Mouse (Mus musculus): ENCODE results near the gene Slc19a2.

DNA sequence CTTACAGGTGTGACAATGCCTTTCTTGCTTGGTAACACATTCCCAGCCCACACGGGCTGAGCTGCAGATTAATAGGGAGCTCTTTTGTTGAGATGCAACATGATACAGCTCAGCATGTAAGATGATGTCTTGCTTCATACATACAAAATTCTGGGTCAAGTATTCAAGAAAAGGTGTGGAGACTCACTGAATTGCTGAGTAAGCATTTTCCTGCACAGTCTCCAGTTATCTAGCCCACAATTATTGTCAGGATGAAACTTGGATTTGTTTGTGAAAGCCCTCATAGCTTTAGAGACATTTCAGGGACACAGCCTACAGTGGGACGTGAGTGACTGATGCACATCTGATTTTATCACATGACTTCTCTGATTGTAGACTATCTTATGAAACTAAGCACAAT lies 7.4 kb upstream of the Slc19a2 start:
- no peak for TF ChIP-seq CTCF (conservative IDR thresholded peaks at IDR 0.05; ENCODE audit: low read length)
- TF ChIP-seq POU5F1 (IDR thresholded peaks at IDR 0.05; ENCODE audit: borderline replicate concordance, low read length) = no peak
- TF ChIP-seq NANOG (IDR thresholded peaks at IDR 0.05; ENCODE audit: borderline replicate concordance, low read length) = no peak

All from E14TG2a.4 (cell line).